Mouse (Mus musculus) liver, embryonic 15.5 days (tissue): ENCODE results near the gene Mturn. TPM values are rescaled to one million over a fixed set of nuclear protein-coding genes. Genes with fewer than 3 reads are reported as not detected.

Source experiments
- ATAC-seq: fragments of 200-750 bp; cut with Nextera tagmentation; 2 replicates; pipeline ENCODE4 v1.8.0; 2017; ENCODE audit warnings: moderate number of reproducible peaks, mild to moderate bottlenecking, moderate library complexity; ENCODE audit not compliant: insufficient read depth
- H3K27ac ChIP-seq: fragments of 300-500 bp; sonication (generic); replicated peaks from 2 replicates; pipeline ENCODE4 v1.5.1; 2015; ENCODE audit warnings: mild to moderate bottlenecking, inconsistent platforms
- H3K27me3 ChIP-seq: fragments of 300-500 bp; sonication (generic); 2 replicates; pipeline ENCODE4 v1.6.1; 2015; ENCODE audit warnings: mild to moderate bottlenecking, inconsistent platforms
- H3K36me3 ChIP-seq: fragments of 300-500 bp; sonication (generic); replicated peaks from 2 replicates; pipeline ENCODE4 v1.6.1; 2015; ENCODE audit warnings: moderate library complexity, mild to moderate bottlenecking, inconsistent platforms
- H3K4me1 ChIP-seq: fragments of 300-500 bp; sonication (generic); replicated peaks from 2 replicates; pipeline ENCODE4 v1.6.1; 2015; ENCODE audit warnings: inconsistent platforms
- H3K4me2 ChIP-seq: fragments of 300-500 bp; sonication (generic); 2 replicates; pipeline ENCODE4 v1.6.1; 2015; ENCODE audit warnings: moderate library complexity, mild to moderate bottlenecking, inconsistent platforms
- H3K4me3 ChIP-seq: fragments of 300-500 bp; sonication (generic); replicated peaks from 2 replicates; pipeline ENCODE4 v1.5.1; 2015; ENCODE audit warnings: mild to moderate bottlenecking, inconsistent platforms
- H3K9ac ChIP-seq: fragments of 300-500 bp; sonication (generic); 2 replicates; pipeline ENCODE4 v1.6.1; 2015; ENCODE audit warnings: moderate library complexity, mild to moderate bottlenecking, inconsistent platforms
- H3K9me3 ChIP-seq: fragments of 300-500 bp; sonication (generic); replicated peaks from 2 replicates; pipeline ENCODE4 v1.6.1; 2016; ENCODE audit warnings: inconsistent platforms
- WGBS: fragments of 180-500 bp; shearing (Covaris S2); methylation state at CpG from one replicate; pipeline ENCODE4 v1.1.7; 2015; ENCODE audit warnings: mixed read lengths; ENCODE audit not compliant: insufficient replicate concordance; 5-methylcytosine and 5-hydroxymethylcytosine counted together
- polyA plus RNA-seq: library from polyadenylated mRNA; unstranded; fragments of >200 nt; fragmentation: Nextera tagmentation; extraction: Ambion mirVana; gene quantifications from 2 replicates; pipeline ENCODE4 v1.2.1, GENCODE M21; 2015

Mturn gene
- polyA plus RNA-seq, 1 experiment from 2014 or later, result 1.2 TPM

GRCm38 (mm10) chr6:54685103-54685502, 3.7 kb downstream of the Mturn start:
- Histone ChIP-seq H3K36me3 (no peaks in the 10 kb centered on the region), H3K9me3 (no peaks in the 10 kb centered on the region), H3K4me3 (no peak overlapping the region), H3K27ac (no peak overlapping the region), H3K9ac (no peak overlapping the region), H3K4me1 (peaks cover 31% of the 10 kb centered on the region), H3K27me3 (peaks cover 55% of the 10 kb centered on the region), H3K4me2 (no peak overlapping the region)
- ATAC-seq, result no peak
- 42% methylated on average over 5 of the region's 5 CpGs for WGBS

- H3K4me1 ChIP-seq, result peaks cover 24% of the 10 kb centered on the region
- H3K9ac ChIP-seq, result no peak overlapping the region
- H3K27me3 ChIP-seq, result peaks cover 58% of the 10 kb centered on the region
- no peaks in the 10 kb centered on the region for H3K36me3 ChIP-seq
- ATAC-seq, result no peak
- 29% methylated on average over 14 of the region's 14 CpGs for WGBS
- no peak overlapping the region for H3K27ac ChIP-seq
- H3K4me3 ChIP-seq, result no peak overlapping the region
- no peaks in the 10 kb centered on the region for H3K9me3 ChIP-seq
- H3K4me2 ChIP-seq, result peak overlapping the region; percentile 29
Observed at GRCm38 (mm10) chr6:54685716-54686395, 4.4 kb downstream of the Mturn start.

DNA sequence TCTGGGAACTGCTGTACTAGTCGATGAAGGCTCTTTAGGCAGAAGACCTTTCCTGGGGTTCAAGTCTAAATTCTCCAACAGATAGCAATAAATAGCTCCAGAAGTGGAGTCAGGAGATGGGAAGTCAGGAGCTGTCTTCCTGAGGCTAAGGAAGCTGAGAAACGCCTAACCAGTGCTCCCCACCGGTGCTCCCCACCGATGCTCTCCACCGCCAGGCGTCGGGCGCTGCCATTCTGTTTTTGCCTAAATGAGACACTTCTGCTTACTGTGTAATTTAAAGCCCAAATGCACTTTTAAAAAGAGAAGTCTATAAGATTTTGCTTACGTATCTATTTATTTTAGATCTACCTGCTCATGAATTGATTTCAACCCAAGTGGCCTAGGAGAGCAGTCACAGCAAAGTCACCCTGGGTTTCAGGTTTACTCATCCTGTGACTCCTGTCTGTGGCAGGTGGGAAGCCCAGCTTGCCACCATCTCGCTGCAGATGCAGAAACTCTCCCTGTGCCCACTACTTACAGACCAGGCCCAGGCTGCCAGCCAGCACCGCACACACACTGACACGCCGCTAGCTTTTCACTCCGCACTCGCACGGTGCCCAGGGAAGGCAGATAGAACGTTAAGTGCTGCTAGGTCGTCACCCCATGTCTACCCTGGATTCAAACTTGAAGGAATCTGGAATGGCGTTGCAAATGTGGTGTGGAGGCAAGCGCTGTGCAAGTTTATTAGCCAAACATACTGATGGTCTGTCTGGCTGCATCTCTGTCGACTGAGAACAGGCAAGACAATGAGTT, 5.7 kb downstream of the Mturn start:
- H3K9me3 ChIP-seq, result no peaks in the 10 kb centered on the region
- 78% methylated on average over 21 of the region's 21 CpGs for WGBS

DNA sequence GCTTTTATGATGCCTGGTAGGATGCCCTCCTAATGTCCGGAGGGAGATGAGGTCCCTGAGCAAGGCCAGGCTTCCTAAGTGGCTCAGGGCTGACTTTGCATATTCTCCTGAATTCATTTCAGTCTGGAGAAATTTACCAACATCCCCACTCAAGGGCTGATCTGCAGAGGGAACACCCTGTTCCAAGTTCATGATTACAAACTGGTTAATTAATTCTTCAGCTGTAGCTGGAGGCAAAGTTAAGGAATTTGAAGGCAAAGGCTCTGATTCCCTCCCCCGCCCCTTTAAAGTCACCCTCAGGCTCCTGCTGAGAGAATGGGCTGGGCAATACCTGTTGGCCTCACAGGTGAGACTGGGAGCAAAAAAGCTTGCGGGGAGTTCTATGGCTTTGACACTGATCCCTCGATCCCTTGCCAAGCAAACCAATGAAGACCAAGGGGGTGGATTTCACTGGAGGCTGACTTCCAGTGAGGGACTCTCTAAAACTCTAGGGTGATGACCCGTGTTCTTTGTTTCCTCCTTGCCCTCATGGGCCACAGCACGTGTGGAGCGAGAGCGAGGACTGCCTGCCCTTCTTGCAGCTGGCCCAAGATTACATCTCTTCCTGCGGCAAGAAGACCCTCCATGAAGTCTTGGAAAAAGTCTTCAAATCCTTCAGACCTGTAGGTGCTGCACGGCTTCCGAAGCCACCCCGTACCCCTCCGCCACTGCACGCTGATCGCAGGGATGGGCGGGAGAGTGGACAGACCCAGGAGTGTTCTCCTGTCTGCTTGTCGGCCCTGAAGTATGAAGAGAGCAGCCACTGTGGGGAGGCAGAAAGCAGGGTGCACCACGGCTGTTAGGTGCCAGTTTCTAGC, 7.3 kb downstream of the Mturn start:
- Histone ChIP-seq H3K36me3 (no peaks in the 10 kb centered on the region), H3K4me2 (no peak overlapping the region), H3K9ac (no peak overlapping the region), H3K9me3 (no peaks in the 10 kb centered on the region), H3K4me3 (no peak overlapping the region), H3K27ac (no peak overlapping the region), H3K4me1 (peaks cover 9% of the 10 kb centered on the region), H3K27me3 (peaks cover 44% of the 10 kb centered on the region)
- ATAC-seq, result no peak
- WGBS, result 64% methylated on average over 18 of the region's 18 CpGs

More for the DNA sequence above, 5.7 kb downstream of the Mturn start:
- H3K4me3 ChIP-seq, result no peak overlapping the region
- H3K36me3 ChIP-seq, result no peaks in the 10 kb centered on the region
- H3K4me1 ChIP-seq, result peaks cover 14% of the 10 kb centered on the region
- no peak overlapping the region for H3K27ac ChIP-seq
- no peak for ATAC-seq
- H3K4me2 ChIP-seq, result no peak overlapping the region
- no peak overlapping the region for H3K9ac ChIP-seq
- peaks cover 60% of the 10 kb centered on the region for H3K27me3 ChIP-seq

DNA sequence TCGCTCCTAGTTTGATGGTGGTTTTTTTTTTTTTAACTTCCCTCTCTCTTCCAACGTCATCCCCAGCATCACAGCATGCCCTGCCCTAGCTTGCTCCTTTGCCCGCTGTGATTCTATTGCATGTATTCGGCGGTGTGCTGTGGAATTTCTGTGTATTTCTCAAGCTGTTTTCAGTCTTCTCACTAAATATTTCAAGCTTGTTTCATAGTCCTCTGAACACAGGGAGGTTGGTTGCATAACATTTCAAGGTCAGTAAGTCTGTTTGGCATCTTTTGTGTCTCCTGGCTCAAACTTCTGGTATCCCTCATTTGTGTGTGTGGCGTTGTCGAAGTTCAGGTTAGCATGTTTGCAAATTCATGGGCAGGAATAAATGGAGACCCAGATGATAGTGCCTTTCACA, 8.3 kb downstream of the Mturn start:
- Histone ChIP-seq H3K27me3 (peaks cover 39% of the 10 kb centered on the region), H3K4me3 (no peak overlapping the region), H3K9me3 (no peaks in the 10 kb centered on the region), H3K36me3 (no peaks in the 10 kb centered on the region), H3K4me2 (no peak overlapping the region), H3K27ac (no peak overlapping the region), H3K4me1 (peaks cover 9% of the 10 kb centered on the region), H3K9ac (no peak overlapping the region)
- ATAC-seq, result no peak
- whole genome bisulfite sequencing, result 66% methylated on average over 7 of the region's 7 CpGs

DNA sequence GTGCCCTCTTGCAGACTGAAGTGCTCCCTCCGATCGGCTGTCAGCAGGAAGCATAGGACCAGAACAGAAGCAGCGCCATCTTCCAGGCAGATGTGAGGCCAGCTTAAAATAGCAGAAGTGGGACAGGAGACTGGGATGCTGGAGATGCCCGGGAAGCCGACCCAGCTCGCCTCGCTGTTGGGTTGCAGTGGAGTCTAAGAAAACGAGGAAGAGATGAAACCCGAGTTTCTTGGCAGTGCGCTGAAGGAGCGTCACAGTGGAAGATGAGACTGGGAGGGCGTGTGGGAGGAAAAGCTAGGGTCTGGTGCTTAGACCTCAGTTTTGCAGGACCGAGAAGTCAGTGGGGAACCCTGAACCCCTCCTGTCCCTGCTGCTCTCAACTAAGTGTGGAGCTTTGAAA, 9.4 kb downstream of the Mturn start:
- H3K9ac ChIP-seq, result no peak overlapping the region
- H3K27ac ChIP-seq, result no peak overlapping the region
- H3K36me3 ChIP-seq, result no peaks in the 10 kb centered on the region
- H3K9me3 ChIP-seq, result no peaks in the 10 kb centered on the region
- H3K4me1 ChIP-seq, result peaks cover 4% of the 10 kb centered on the region
- no peak overlapping the region for H3K4me2 ChIP-seq
- no peak overlapping the region for H3K4me3 ChIP-seq
- H3K27me3 ChIP-seq, result peaks cover 36% of the 10 kb centered on the region
- ATAC-seq, result no peak
- WGBS, result 71% methylated on average over 13 of the region's 13 CpGs

GRCm38 (mm10) chr6:54691368-54692116, 10.1 kb downstream of the Mturn start:
- Histone ChIP-seq H3K9me3 (no peaks in the 10 kb centered on the region), H3K4me2 (no peak overlapping the region), H3K4me1 (no peaks in the 10 kb centered on the region), H3K27me3 (peaks cover 37% of the 10 kb centered on the region), H3K4me3 (no peak overlapping the region), H3K27ac (no peak overlapping the region), H3K9ac (no peak overlapping the region), H3K36me3 (no peaks in the 10 kb centered on the region)
- WGBS, result 58% methylated on average over 14 of the region's 14 CpGs
- no peak for ATAC-seq

DNA sequence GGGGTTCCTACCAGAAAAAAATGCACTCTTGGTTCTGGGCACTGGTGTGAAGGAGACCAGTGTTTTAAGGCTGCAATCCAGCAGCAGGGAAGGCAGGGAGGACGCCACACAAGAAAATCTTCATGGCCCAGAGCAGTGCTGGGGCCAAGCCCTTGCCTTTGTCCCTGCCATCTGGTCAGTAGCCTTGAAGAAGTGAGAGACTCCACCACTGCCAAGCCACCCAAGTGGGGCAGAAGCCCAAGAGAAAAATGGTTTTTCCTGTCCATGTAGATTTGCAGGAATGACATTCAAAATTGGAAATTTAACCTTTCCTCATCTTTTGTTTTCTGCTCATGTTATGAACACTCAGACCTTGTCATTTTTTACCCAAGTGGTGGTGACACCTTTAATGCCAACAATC, 10.8 kb downstream of the Mturn start:
- whole genome bisulfite sequencing, result 41% methylated on average over 1 of the region's 1 CpGs
- no peaks in the 10 kb centered on the region for H3K9me3 ChIP-seq
- H3K36me3 ChIP-seq, result no peaks in the 10 kb centered on the region
- no peak overlapping the region for H3K27ac ChIP-seq
- no peak overlapping the region for H3K4me2 ChIP-seq
- no peaks in the 10 kb centered on the region for H3K4me1 ChIP-seq
- no peak for ATAC-seq
- peaks cover 43% of the 10 kb centered on the region for H3K27me3 ChIP-seq
- no peak overlapping the region for H3K9ac ChIP-seq
- H3K4me3 ChIP-seq, result no peak overlapping the region

GRCm38 (mm10) chr6:54693286-54693685, 11.9 kb downstream of the Mturn start:
- peaks cover 39% of the 10 kb centered on the region for H3K27me3 ChIP-seq
- H3K9ac ChIP-seq, result no peak overlapping the region
- ATAC-seq, result no peak
- H3K27ac ChIP-seq, result no peak overlapping the region
- WGBS, result 76% methylated on average over 6 of the region's 6 CpGs
- no peak overlapping the region for H3K4me2 ChIP-seq
- H3K9me3 ChIP-seq, result no peaks in the 10 kb centered on the region
- H3K4me3 ChIP-seq, result no peak overlapping the region
- H3K4me1 ChIP-seq, result no peaks in the 10 kb centered on the region
- H3K36me3 ChIP-seq, result no peaks in the 10 kb centered on the region

DNA sequence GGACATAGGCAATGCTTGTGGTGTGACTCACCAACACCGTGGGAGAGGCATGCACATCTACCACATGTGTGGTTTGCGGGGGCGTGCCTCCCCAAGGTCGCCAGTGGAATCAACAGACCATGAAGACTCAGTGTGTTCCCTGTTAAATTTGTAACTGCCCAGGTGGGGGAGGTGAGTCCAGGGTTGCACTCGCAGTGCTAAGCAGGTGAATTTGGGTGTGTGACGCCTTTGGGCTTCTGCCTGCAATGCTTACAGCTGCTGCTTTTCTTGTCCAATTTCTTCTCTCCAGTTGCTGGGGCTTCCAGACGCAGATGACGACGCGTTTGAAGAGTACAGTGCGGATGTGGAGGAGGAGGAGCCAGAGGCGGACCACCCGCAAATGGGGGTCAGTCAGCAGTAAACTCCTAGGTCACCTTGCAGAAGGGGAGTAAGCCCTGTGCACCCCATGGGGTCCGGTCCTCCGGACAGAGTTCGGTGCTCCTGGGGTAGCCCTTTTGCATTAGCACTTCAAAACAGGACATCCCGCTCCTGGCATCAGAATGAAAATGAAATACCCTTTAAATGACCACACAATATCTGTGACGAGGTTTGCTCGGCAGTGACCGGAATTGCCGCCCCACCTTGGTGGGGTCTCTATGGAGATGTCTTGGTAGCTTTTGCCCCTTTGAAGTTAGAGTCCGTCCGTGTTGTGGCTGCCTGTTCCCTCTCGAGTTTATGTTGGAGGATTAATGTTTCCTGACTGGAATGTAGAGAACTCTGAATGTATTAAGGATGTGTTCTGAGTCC, 17.5 kb downstream of the Mturn start:
- Histone ChIP-seq H3K27me3 (peaks cover 60% of the 10 kb centered on the region), H3K4me2 (peak overlapping the region; percentile 80), H3K27ac (no peak overlapping the region), H3K4me1 (peaks cover 7% of the 10 kb centered on the region), H3K36me3 (no peaks in the 10 kb centered on the region), H3K4me3 (peak overlapping the region; percentile 53), H3K9ac (peak overlapping the region; percentile 37), H3K9me3 (no peaks in the 10 kb centered on the region)
- WGBS, result 2% methylated on average over 24 of the region's 24 CpGs
- peak; percentile 31; the same call in 1 of the 2 replicates for ATAC-seq
